Mouse (Mus musculus): Measurements from ENCODE around the gene Mrps35. TPM values are rescaled to one million over a fixed set of nuclear protein-coding genes. Genes with fewer than 3 reads are reported as not detected.

The Mrps35 gene
- total RNA-seq, 1 experiment from 2014 or later: 98.0 TPM

DNA sequence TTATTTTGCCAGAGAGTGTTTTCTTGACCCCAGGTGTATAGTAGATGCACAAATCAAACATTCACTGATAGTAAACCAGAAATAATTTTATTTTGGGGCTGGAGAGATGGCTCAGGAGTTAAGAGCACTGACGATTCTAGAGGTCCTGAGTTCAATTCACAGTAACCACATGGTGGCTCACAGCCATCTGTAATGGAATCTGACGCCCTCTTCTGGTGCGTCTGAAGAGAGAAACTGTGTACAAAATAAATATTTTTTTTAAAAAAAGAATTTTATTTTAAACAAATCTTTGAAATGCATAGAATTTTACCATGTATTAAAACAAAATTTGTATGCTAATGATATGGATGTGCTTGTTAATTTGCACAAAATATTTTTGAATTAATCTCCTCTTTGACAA is 46.0 kb downstream of the Mrps35 start:
- no peak for DNase-seq

DNA sequence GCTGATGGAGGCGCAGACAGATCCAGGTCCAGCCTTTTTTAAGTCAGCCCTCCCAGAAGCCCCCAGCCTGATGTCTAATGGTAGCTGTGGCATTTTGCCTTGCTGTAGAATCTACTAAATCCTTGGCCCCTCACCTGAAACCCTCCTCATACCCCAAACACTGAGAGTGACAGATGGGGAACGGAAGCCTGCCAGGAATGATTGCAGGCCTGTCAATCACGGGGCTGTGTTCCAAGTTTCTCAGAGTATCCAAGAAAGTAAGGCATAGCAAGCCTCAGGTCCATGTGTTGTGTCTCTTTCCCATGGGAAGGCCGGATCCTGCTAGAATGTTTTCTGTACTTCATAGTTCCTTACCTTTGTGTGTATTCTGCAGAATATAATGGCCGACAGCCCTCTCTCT is 47.6 kb downstream of the Mrps35 start:
- no peak for DNase-seq

DNA sequence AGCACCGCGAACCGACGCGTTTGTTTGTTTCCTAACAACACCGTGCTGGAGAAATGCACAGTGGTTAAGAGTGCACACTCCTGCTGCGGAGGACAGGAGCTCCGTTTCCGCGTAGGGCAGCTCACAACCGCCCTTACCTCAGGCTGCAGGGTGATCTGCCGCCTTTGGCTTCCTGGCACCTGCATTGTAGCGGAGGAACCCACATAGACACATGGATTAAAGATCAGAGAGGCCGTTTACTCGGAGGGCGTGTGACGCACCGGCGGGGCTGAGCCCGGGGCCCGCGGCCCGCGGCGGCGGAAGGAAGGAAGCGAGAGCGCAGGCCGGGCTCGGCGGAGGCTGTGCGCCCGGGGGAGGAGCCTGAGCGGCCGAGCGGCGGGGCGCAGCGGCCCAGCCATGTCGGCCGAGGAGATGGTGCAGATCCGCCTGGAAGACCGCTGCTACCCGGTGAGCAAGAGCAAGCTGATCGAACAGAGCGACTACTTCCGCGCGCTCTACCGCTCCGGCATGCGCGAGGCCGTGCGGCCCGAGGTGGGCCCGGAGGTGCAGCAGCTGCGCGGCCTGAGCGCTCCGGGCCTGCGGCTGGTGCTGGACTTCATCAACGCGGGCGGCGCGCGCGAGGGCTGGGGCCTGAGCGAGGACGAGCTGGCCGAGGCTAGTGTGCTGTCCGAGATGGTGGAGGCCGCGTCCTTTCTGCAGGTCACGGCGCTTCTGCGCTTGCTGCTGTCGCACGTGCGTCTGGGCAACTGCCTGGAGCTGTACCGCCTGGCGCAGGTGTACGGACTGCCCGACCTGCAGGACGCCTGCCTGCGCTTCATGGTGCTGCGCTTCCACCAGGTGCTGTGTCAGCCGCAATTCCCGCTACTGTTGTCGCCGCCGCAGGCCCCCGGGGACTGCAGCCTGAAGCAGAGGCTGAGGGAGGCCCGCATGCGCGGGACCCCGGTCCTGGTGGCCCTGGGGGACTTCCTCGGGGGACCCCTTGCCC is 48.9 kb downstream of the Mrps35 start, which contains the start of gene Klhl42:
Gene Klhl42 (plus strand): TSS at position 244 of the 985 bp plus-strand sequence.
- peak; percentile 84 for DNase-seq

DNA sequence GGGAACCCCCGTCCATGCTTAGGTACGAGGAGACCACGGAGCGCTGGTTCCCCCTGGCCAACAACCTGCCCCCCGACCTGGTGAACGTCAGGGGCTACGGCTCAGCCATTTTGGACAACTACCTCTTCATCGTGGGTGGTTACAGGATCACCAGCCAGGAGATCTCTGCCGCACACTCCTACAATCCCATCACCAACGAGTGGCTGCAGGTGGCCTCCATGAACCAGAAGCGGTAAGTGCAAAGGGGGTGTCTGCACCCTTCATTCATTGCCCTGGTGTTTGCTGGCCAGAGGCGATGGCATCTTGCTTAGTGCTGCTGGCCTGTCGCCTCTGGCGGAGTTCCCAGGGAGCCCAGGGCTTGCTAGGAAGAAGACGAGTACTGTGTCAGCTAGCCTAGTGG is 49.6 kb downstream of the Mrps35 start:
- peak; percentile 66 for DNase-seq

DNA sequence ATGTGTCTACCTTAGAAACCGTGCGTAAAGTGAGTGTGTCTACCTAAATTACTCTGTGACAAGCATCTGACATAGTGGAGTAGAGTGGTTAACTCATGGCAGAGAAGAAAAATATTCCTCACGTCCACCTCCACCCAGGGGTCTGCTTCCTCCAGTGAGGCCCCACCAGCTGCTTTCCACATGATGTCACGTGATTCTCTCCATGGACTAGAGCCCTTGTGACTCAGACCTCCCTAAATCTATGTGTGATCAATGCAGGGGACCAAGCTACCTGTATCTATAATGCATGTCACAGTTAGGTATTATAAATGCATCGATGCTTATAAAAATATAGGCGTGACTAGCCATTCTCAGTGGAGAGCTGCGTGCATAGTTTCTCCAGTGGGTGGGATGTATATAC is 52.2 kb downstream of the Mrps35 start:
- no peak for DNase-seq

DNA sequence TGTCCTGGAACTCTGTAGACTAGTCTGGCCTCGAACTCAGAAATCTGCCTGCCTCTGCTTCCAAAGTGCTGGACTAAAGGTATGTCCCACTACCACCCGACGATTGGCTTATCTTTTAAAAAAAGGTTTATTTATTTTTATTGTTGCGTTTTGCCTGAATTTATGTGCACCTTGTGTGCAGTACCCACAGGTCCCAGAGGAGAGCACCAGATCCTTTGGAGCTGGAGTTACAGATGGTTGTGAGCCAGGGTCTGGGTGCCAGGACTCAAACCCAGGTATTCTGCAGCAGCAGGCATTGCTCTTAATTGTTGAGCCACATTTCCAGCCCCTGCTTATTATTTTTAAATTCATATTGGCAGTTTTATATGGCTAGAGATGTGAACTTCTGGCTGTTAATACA is 53.5 kb downstream of the Mrps35 start:
- no peak for DNase-seq

DNA sequence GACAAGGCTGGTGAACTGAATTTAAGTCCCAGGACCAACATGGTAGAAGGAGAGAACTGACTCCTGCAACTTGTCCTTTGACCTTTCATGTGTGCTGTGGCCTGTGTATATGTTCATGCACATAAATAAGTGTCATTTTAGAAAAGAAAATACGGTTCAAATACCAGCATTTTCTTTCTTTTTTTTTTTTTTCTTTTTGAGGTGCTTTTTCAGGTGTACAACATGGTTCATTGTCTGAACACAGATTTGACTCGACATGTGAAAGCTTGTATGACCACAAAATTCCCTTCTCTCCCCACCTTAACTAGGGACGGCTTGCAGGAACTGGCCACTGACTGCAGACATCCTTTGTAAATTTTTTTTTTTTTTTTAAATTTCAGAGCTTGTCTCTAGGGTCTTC is 54.4 kb downstream of the Mrps35 start:
- no peak for DNase-seq

DNA sequence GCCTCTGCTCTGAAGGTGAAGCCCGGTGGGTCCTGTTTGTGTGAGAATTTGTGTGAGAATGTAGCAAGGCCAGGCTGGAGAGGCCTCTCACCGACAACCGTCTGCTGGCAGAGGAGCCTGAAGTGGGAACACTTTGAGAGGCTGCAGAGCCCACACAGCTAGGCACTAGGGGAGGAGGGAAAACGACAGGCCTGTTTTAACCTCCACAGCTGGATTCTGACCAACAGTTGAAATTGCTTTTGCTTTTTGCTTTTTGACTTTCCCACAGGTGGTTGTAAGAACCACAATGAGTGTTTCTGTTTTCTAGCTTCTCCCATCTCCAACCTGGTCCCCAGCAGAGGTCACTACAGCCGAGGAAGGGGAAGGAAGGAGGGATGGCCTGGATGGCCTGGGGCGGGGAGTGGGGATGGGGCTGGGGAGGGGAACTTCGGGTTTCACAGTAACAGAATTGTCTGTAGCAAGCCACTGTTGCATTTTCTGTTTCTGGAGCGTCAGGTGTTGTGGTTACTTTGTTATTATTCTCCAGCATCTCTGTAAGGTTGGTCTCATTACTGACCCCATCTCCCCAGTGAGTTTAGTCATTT is 54.9 kb downstream of the Mrps35 start:
- DNase-seq: no peak

DNA sequence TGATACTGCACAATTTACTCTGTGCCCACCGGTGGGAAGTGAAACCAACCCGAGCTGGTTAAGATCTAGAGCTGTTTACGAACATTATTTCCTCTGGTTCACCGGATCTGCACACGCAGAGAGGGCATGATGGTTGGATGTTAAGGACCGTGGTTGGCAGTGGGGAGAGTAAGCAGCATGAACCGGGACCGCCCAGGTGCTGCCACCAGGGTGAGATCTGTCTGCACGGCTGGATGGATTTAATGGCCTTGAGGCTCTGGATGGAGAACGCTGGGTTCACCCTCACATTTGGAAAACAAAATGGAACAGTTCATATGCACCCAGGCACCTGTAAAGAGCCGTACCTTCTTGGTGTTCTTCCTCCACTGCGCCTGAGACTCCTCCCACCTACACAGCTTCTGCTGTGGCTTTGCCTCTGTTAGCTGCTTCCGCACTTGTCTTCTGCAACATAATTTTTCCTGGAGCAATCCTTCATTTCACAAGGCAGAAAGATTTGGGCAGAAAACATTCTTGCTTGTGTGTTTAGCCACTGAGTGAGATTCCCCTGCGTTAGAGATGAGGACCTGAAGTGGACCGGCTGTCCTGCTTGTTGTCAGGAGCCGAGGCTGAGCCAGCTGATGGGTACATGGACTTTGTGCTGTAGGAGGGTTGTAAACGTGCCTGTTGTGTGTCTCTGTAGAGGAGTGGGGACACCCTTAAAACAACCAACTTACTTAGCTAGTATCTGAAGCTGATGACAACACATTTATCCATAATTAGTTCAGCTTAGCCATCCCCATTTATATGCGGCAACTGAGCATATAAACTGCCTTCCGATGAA is 57.1 kb downstream of the Mrps35 start:
- DNase-seq: no peak

DNA sequence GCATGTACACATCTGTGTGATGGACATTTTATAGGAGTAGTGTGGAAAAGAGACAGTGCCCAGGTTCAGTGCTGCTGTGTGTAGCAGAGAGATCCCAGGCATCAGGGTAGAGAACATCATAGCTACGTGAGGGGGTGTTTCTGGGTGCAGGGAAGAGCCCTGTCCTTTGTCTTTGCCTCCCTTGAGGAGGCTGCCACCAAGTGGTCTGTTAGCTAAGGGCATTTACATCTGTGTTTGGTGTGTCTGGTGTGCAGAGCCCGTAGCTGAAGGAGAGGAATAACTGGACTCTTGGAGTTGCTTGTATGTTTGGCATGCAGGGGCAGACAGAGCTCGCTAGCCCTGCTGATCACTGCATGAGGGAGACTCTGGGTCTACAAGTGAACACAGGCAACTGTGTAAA is 59.7 kb downstream of the Mrps35 start:
- DNase-seq: no peak

DNA sequence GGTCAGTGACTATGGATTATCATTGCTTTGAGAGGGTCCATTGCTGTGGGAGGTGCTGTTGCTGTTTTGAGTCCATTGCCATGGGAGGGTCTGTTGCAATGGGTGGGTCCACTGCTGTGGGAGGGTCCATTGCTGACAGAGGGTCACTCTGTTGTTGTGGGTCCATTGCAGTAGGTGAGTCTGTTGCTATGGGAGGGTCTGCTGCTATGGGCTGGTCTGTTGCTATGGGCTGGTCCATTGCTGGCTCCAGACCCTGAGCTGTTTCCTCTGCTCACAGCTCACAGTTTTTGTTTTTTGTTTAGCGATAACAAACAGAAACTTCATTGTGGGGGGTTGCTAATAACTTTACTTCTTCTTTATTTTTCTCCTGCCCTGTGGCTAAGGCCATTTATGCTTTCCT is 63.0 kb downstream of the Mrps35 start:
- DNase-seq: no peak

DNA sequence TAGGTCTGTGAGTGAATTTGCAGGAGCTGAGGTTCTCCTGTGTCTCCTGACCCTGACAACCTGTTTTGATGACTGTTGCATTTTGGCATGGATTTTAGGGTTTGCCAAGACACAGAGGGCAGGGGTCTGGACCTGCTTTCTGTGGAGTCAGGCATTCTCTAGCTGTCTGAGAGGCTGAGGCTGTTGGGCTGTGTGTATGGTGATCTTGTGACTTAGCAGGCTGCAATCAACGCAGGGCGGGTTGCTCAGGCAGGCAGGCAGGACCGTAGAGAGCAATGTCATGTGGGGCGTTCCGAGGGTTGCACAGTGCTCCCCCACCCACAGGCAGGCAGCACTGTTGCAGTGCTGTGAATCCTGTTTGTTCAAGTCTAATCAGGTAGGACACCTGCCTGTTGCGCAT is 64.2 kb downstream of the Mrps35 start:
- no peak for DNase-seq

DNA sequence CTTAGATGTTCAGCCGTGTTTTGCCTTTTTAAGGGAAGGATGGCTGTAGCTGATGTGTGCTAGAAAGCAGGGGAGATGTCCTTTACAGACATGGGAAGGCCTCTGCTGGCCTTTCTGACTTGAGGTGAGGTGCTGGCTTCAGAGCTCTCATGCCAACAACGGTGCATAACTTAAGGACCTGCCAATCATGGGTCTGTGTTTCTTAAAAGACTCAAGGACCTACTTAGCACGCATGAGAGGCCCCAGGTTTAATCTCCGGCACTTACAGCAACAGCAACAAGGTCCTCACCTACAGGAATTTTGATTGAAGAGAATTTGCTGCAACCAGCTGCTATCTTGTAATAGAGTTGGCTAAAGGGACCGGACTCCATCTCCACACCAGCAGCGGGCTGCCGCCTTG is 66.7 kb downstream of the Mrps35 start:
- DNase-seq: no peak

DNA sequence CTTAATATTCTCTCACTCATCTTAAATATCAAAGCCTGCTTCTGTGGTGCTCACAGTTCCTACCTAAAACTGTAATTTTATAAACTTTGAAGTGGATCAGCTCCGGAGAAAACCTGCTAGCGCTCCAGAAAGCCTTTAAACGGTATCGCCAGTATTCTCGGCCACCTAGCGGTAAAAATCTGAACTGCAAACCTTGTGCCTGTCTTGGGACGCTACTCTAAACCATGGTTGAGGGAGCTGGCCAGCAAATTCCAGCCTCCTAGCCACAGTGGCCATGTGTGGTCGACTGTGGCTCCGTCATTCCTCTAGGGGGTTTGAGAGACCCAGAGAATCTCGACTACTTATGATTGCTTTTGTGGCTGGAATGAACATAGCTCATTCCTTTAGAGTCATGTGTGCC is 74.0 kb downstream of the Mrps35 start:
- DNase-seq: peak; percentile 82

DNA sequence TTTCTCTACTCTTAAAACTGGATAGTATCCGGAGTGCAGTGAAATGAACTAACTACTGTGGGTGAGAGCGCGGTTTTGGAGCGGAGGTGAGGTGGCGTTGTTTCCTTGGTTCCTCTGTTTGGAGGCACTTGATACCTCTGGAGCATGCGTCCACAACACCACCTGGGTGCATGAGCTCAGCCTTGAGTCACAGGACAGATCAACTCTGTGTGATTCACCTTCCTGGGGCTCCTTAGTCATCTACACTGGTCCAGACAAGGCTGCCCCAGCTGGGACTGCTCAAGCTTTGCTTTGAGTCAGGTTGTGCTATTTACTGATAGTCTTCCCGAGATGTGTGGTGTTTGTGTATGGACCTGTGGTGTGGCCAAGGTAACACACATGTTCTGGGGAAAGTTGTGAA is 75.2 kb downstream of the Mrps35 start:
- no peak for DNase-seq

DNA sequence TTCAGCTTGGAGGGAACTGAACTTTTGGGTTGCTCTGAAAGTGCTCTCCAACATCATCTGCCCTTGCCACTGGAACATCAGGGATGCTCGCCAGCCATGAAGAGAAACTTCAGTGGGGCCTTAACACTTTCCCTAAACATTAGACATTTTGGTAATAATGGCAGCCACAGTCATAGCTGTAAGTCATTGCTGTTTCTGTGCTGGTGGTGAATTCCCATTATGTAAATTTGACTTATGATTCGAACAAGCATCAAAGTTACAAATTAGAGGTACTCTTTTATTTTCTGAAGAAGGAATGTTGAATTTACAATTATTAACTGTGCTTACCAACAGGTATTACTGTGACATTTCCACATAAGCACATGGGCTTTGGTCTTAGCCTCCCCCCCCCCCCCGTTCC is 75.6 kb downstream of the Mrps35 start:
- DNase-seq: no peak

DNA sequence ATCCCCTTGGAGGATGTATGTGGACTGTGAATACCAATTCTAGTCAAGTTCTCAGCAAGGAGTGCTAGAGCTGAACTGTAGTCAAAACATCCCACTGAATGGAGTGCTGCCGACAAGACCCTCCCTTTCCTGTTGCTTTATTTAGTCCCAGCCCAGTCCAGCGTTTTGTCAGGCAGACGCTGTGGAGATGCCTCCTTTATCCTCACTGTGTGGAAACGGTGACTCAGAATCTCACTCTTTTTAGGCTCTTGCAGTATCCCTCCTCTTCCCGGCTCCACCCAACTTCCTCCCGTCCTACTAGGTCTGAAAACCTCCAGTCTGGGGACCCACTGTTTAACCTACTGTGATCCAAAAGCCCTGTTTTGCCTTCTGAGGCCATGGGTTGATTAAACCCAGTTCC is 78.8 kb downstream of the Mrps35 start:
- DNase-seq: no peak

Other genes with a start within 250 kb of the Mrps35 start
- 3.5 and 5.9 TPM in 2 replicates for gene Arntl2, start 246.7 kb upstream of the Mrps35 start, total RNA-seq (2021)
- gene Smco2, start 192.7 kb upstream of the Mrps35 start, total RNA-seq (2021): not detected in 2 replicates
- 70.0 and 98.9 TPM in 2 replicates for gene Ppfibp1, start 154.3 kb upstream of the Mrps35 start, total RNA-seq (2021)
- not detected in 2 replicates for gene 1700034J05Rik, start 88.3 kb upstream of the Mrps35 start, total RNA-seq (2021)
- gene Rep15, start 10.2 kb upstream of the Mrps35 start, total RNA-seq (2021): 0.95 and 1.6 TPM in 2 replicates
- not detected in 2 replicates for gene Mansc4, start 44.3 kb downstream of the Mrps35 start, total RNA-seq (2021)
- gene Klhl42, start 48.6 kb downstream of the Mrps35 start, total RNA-seq (2021): 32.8 and 33.4 TPM in 2 replicates
- not detected in 2 replicates for gene Pthlh, start 221.4 kb downstream of the Mrps35 start, total RNA-seq (2021)